Mouse (Mus musculus) ES-Bruce4 (cell line): Measurements from ENCODE around the gene Fgfr2.

Experiments
- CTCF ChIP-seq: IDR thresholded peaks from one replicate; pipeline ENCODE4 v1.8.1; 2011; ENCODE audit warnings: low read depth, low read length
- EP300 ChIP-seq: IDR thresholded peaks from 2 replicates; pipeline ENCODE4 v1.6.1; 2011; ENCODE audit warnings: low read depth, low read length; ENCODE audit not compliant: insufficient read depth

- TF ChIP-seq CTCF: no peak
- TF ChIP-seq EP300: no peak
These were observed 151.1 kb downstream of the Fgfr2 start for GRCm38 (mm10) chr7:132972079-132972478.
